Mouse (Mus musculus) intestine, postnatal 0 days (tissue): ENCODE results near the gene Dnajc7. TPM values are rescaled to one million over a fixed set of nuclear protein-coding genes. Genes with fewer than 3 reads are reported as not detected.
A peak's percentile ranks its signal among the peaks of the same experiment; 100 is the strongest.
"Not testable (repeated sequence)": the region's sequence is repeated elsewhere in the genome, so short reads cannot be mapped to it uniquely, and the experiment has no call there.

Experiments used
- ATAC-seq: fragments of 200-750 bp; cut with Nextera tagmentation; 2 replicates; pipeline ENCODE4 v1.8.0; 2017; ENCODE audit warnings: mild to moderate bottlenecking, moderate TSS enrichment, moderate library complexity
- H3K27ac ChIP-seq: fragments of 300-500 bp; sonication (generic); 2 replicates; pipeline ENCODE4 v1.5.1; 2014; ENCODE audit warnings: mild to moderate bottlenecking, low read depth, low read length, moderate library complexity
- H3K27me3 ChIP-seq: fragments of 300-500 bp; sonication (generic); replicated peaks from 2 replicates; pipeline ENCODE4 v1.6.1; 2014; ENCODE audit warnings: low read length, mixed read lengths; ENCODE audit not compliant: control insufficient read depth, insufficient read depth
- H3K36me3 ChIP-seq: fragments of 300-500 bp; sonication (generic); 2 replicates; pipeline ENCODE4 v1.6.1; 2014; ENCODE audit warnings: mild to moderate bottlenecking, moderate library complexity; ENCODE audit not compliant: control insufficient read depth, insufficient read depth
- H3K4me1 ChIP-seq: fragments of 300-500 bp; sonication (generic); replicated peaks from 2 replicates; pipeline ENCODE4 v1.6.1; 2014; ENCODE audit warnings: antibody characterized with exemption, low read length, mixed read lengths; ENCODE audit not compliant: control insufficient read depth, insufficient read depth
- H3K4me2 ChIP-seq: fragments of 300-500 bp; sonication (generic); replicated peaks from 2 replicates; pipeline ENCODE4 v1.6.1; 2014; ENCODE audit warnings: low read depth, mild to moderate bottlenecking, moderate library complexity
- H3K4me3 ChIP-seq: fragments of 300-500 bp; sonication (generic); 2 replicates; pipeline ENCODE4 v1.5.1; 2014; ENCODE audit warnings: low read depth, low read length
- H3K9ac ChIP-seq: fragments of 300-500 bp; sonication (generic); 2 replicates; pipeline ENCODE4 v1.6.1; 2014; ENCODE audit warnings: mild to moderate bottlenecking, low read depth, low read length
- H3K9me3 ChIP-seq: fragments of 300-500 bp; sonication (generic); 2 replicates; pipeline ENCODE4 v1.6.1; 2016; ENCODE audit warnings: mixed run types; ENCODE audit not compliant: control insufficient read depth
- CTCF ChIP-seq: sonication (generic); IDR thresholded peaks from 2 replicates; pipeline ENCODE4 v1.5.1; 2016; ENCODE audit warnings: low read depth, mild to moderate bottlenecking, control low read depth, antibody characterized with exemption, moderate library complexity
- WGBS: fragments of 180-500 bp; shearing (Covaris S2); extraction: QIAGEN DNeasy Blood & Tissue Kit; methylation state at CpG from one replicate; pipeline ENCODE4 v1.1.7; 2014; 5-methylcytosine and 5-hydroxymethylcytosine counted together
- polyA plus RNA-seq: library from polyadenylated mRNA; unstranded; fragments of >200 nt; fragmentation: Nextera tagmentation; extraction: Ambion mirVana; gene quantifications from 2 replicates; pipeline ENCODE4 v1.2.1, GENCODE M21; 2015

Dnajc7 gene
- polyA plus RNA-seq, 1 experiment from 2014 or later, result 72.9 TPM

DNA sequence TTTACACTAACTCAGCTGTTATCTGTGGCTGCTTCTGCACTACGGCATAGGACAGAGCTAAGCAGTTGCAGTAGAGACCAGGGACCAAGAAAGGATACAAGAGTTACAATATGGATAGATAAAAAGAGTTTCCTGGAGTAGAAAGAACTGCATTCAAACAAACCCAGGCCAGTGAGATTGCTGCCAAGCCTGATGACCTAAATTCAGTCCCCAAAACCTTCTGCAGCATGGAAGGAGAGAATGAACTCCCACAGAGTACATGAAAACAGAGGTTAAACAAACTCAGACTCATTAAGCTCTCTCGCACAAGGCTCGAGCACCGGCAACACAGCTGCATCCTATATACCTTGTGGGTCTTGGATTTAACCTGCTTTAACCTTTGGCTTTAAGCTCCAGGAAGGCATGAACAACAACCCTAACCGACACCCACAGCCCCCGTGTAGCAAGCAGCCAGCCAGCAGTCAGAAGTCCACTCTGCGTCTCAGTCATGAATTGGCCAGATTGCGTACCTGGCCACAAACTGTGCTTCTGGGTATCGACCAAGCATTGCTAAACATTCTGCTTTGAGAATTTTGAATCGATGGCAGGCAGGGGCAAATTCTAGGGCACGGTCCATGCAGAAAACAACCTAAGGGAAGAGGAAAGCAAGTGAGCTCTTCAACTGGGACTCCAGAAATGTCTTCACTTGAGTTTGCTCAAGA is 27.5 kb downstream of the Dnajc7 start:
- Histone ChIP-seq H3K4me2 (no peak overlapping the region), H3K4me1 (no peaks in the 10 kb centered on the region), H3K27me3 (no peaks in the 10 kb centered on the region), H3K36me3 (peaks cover 92% of the 10 kb centered on the region), H3K4me3 (no peak overlapping the region), H3K27ac (no peak overlapping the region; the same call in 1 of the 2 replicates), H3K9me3 (no peaks in the 10 kb centered on the region), H3K9ac (no peak overlapping the region)
- no peak for TF ChIP-seq CTCF
- no peak for ATAC-seq
- WGBS, result 92% methylated on average over 11 of the region's 11 CpGs

DNA sequence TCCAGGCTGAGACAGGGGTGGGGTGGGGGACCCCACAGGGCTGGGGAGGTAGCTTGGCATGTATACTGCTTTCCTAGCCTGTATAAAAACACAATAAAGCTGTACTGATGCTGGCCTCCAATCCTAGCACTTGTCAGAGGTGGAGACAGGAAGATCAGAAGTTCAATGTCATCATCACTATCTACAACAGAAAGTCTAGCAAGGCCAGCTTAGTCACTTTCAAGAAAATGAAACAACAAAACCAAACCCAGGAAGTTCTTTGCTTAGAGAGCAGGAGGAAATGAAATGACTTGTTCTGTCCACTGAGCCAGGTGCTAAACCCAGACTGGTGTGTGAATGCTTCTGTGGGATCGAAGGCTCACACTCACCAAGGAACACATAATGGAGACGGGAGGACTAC is 31.5 kb downstream of the Dnajc7 start:
- peaks cover 90% of the 10 kb centered on the region for H3K36me3 ChIP-seq
- no peak overlapping the region for H3K4me2 ChIP-seq
- H3K4me1 ChIP-seq, result no peaks in the 10 kb centered on the region
- peak overlapping the region; percentile 15; the same call in 1 of the 2 replicates for H3K27ac ChIP-seq
- no peaks in the 10 kb centered on the region for H3K9me3 ChIP-seq
- no peak for ATAC-seq
- WGBS, result 84% methylated on average over 2 of the region's 2 CpGs
- no peak for TF ChIP-seq CTCF
- no peak overlapping the region for H3K4me3 ChIP-seq
- no peak overlapping the region for H3K9ac ChIP-seq
- H3K27me3 ChIP-seq, result no peaks in the 10 kb centered on the region

DNA sequence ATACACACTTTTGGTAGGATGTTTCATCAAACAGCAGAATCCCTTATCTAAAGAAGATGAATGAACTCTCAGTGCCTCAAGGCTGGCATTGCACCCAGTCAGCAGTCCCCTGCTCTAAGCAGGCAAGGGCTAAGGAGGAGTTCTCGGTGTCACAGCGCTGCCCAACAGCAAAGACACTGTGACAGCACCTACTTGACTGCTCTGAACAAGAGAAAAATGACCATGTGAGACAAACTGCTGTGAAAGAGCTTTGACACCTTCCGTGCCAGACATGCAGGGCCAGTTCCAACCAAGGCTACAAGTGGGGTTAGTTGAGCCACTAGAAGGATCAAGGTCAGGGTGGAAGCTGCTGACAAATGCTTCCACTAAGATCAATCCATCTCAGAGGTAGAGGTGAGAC is 34.8 kb downstream of the Dnajc7 start:
- Histone ChIP-seq H3K4me3 (no peak overlapping the region), H3K4me2 (no peak overlapping the region), H3K36me3 (peaks cover 89% of the 10 kb centered on the region), H3K4me1 (no peaks in the 10 kb centered on the region), H3K9me3 (no peaks in the 10 kb centered on the region), H3K9ac (no peak overlapping the region), H3K27me3 (no peaks in the 10 kb centered on the region), H3K27ac (no peak overlapping the region)
- WGBS, result 96% methylated on average over 3 of the region's 3 CpGs
- ATAC-seq, result no peak
- no peak for TF ChIP-seq CTCF

DNA sequence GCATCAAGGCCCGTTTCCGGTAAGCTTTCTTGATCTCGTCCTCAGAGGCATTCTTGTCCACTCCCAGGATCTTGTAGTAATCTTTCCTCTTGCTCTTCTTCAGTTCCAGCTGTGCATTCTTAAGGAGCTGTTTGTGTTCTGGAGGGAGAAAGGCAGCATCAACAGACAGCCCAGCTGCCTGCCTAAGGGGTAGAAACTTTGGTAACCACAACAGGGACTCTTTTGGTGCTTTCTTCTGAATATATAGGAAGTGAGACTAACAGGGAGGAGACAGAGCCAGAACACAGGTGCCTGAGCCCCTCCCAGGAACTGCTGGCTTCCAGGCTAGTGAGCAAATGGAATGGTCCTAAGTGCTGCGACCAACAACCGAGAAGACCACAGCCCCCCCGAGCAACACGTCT is 35.4 kb downstream of the Dnajc7 start:
- Histone ChIP-seq H3K4me1 (no peaks in the 10 kb centered on the region), H3K9ac (no peak overlapping the region), H3K36me3 (peaks cover 89% of the 10 kb centered on the region), H3K27me3 (no peaks in the 10 kb centered on the region), H3K4me2 (no peak overlapping the region), H3K27ac (no peak overlapping the region), H3K4me3 (no peak overlapping the region), H3K9me3 (no peaks in the 10 kb centered on the region)
- WGBS, result 88% methylated on average over 7 of the region's 7 CpGs
- no peak for TF ChIP-seq CTCF
- ATAC-seq, result no peak

DNA sequence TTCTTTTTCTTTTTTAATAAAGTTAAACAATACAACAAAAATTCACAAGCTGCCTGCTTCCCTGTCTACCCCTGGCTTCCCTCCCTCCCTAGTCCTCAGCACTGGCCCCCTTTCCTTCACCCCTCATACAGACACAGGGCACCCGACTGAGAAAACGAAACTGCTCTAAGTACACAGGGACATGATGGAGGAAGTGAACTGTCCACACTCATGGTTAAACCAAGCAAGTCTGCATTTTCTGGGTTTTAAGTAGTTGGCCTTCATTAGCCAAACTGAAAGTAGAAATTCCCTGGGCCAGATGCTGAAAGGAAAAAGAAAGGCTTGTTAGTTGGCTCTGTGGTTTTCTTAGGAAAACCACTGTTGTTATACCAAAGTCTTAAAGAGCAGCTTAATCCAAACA is 37.1 kb downstream of the Dnajc7 start:
- no peak overlapping the region for H3K4me3 ChIP-seq
- 81% methylated on average over 2 of the region's 2 CpGs for WGBS
- ATAC-seq, result no peak
- peaks cover 77% of the 10 kb centered on the region for H3K36me3 ChIP-seq
- TF ChIP-seq CTCF, result no peak
- no peaks in the 10 kb centered on the region for H3K9me3 ChIP-seq
- H3K9ac ChIP-seq, result no peak overlapping the region
- no peaks in the 10 kb centered on the region for H3K27me3 ChIP-seq
- H3K4me1 ChIP-seq, result no peaks in the 10 kb centered on the region
- no peak overlapping the region for H3K4me2 ChIP-seq
- H3K27ac ChIP-seq, result no peak overlapping the region

DNA sequence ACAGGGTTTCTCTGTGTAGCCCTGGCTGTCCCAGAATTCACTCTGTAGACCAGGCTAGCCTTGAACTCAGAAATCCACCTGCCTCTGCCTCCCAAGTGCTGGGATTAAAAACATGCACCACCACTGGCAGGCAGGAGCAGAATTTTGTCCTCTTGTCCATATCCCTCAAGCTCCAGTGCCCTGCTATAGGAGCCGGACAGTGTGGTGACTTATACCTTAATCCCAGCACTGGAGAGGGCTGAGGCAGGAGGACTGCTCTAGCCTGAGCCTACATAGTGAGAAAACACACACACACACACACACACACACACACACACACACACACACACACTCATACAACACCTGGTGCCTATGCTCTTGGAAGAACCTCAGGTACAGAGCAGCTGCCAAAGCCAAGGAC is 37.6 kb downstream of the Dnajc7 start:
- H3K36me3 ChIP-seq, result peaks cover 72% of the 10 kb centered on the region
- not testable (repeated sequence) for H3K27ac ChIP-seq, H3K9ac ChIP-seq, H3K4me1 ChIP-seq, H3K27me3 ChIP-seq, H3K4me2 ChIP-seq, H3K4me3 ChIP-seq, H3K9me3 ChIP-seq, ATAC-seq
- WGBS, result 90% methylated on average over 1 of the region's 1 CpGs

DNA sequence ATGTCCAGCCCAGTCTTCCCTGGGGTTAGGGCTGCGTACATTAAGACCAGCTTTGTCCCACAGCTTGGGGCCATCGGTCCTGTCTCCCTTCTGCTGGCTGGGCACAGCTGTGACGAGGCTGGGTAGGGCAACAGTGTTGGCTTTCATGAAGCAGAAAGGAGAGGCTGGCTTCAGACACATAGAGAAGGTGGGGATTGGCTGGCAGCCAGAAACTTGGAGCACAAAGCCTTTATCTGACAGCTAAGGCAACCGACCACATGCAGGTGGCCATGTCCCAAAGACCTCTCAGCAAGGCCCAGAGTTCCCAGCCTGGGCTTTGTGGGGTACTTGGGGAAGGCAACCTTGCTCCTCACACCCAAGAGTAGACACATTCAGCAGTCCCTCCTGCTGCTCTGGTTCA is 38.2 kb downstream of the Dnajc7 start:
- H3K9me3 ChIP-seq, result no peaks in the 10 kb centered on the region
- no peaks in the 10 kb centered on the region for H3K27me3 ChIP-seq
- H3K4me2 ChIP-seq, result no peak overlapping the region
- no peak overlapping the region for H3K9ac ChIP-seq
- H3K4me3 ChIP-seq, result no peak overlapping the region
- no peak for ATAC-seq
- peaks cover 67% of the 10 kb centered on the region for H3K36me3 ChIP-seq
- H3K27ac ChIP-seq, result no peak overlapping the region
- WGBS, result 69% methylated on average over 4 of the region's 4 CpGs
- TF ChIP-seq CTCF, result no peak
- H3K4me1 ChIP-seq, result no peaks in the 10 kb centered on the region
